Mouse (Mus musculus): ENCODE data around the gene Klrk1.
"Not testable (repeated sequence)": the region's sequence is repeated elsewhere in the genome, so short reads cannot be mapped to it uniquely, and the experiment has no call there.

The Klrk1 gene

GRCm38 (mm10) chr6:129623735-129624134 lies at the start of gene Klrk1:
TSS of gene Klrk1 (minus strand) at chr6:129623864.
- DNase-seq: no peak

DNA sequence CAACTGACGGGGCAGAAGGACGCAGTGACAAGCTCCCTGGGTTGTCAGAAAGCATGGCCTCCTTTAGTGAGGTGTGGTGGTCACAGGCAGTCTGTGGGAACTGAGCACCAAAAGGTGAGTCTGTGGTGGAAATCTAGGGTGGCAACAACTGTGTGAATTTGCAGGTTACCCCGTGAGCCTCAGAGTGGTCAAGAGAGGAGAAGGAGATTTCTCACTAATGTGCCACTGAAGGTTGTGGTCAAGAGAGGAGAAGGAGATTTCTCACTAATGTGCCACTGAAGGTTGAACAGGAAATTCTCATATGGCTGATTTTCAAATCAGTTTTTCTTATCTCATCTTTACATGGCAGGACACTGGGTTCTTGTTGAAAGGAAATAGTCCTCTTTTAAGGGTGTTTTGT lies 37.6 kb upstream of the Klrk1 start:
- DNase-seq: not testable (repeated sequence)

DNA sequence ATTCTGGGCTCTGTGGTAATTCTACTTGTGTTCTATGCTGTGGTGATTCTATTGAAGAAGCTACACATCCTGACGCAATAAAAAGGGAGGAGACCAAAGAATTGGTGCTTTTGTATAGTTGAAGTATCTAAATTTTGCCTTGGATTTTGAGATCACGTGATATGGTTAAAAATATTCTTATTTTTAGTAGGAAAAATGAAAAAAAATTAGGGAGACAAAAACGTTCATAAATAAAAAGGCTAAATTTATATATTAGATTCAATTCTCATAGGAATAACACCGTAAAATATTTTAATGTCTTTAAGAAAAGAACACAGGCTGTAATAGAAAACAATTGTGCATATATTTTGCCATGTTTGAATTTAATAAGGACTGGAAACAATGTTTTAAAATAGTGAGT lies 36.9 kb upstream of the Klrk1 start, which contains the start of gene Klrc2:
Gene Klrc2 (minus strand): TSS at position 101 of the 400 bp plus-strand sequence.
- not testable (repeated sequence) for DNase-seq

- DNase-seq: not testable (repeated sequence)
Measured at GRCm38 (mm10) chr6:129644054-129644453, 20.4 kb upstream of the Klrk1 start.

- not testable (repeated sequence) for DNase-seq
Measured at GRCm38 (mm10) chr6:129643237-129643636, 19.6 kb upstream of the Klrk1 start, which contains the start of gene Klrc3. TSS of gene Klrc3 (minus strand) at chr6:129643337.

DNA sequence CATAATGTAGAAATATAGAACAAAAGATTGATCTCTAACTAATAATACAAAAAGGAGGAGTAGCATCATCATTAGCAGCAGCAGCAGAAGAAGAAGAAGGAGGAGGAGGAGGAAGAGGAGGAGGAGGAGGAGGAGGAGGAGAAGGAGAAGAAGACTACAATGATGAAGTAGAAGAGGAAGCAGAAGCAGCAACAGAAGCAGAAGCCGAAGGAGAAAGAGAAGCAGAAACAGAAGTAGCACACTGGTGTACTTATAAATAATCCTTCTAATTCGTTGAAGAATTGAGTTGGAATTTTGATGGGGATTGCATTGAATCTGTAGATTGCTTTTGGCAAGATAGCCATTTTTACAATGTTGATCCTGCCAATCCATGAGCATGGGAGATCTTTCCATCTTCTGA lies 7.4 kb upstream of the Klrk1 start:
- not testable (repeated sequence) for DNase-seq

DNA sequence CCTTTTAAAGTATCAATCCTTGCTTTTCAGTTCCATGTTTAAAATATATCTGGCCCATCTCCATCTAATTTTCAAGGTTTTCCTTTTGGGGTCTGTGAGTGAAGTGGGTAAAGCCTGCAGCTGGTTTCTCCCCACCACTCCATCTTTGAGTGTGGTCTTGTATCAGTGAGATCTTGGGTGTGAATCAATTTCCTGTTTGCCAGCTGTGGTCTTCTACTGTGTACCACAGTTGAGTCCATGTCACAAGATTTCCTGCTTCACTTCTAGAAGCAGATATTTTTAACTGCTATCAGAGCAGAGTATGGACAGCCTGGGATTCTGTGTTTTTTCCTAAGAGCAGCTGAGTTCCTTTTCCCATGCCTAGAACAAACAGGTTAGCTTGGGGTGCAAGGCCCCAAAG lies 15.3 kb downstream of the Klrk1 start:
- no peak for DNase-seq

DNA sequence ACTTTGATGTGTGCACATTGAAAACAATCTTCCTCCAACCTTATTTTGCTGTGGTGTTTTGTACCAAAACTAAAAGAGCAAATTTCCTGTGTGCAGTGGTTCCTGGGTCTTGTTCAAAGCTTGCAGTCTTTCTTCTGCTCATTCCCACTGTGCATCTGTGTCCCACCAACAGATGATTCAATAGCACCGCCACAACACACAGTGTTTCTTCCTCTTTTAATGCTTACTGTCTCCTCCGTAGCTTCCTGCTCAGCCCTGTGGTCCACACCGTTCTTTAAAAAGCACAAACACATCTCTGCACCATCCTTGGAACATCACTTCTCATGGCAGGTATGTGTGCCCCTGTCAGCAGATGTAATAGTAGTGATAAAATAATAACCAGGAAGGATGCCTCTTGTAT lies 32.2 kb downstream of the Klrk1 start, which contains the start of gene Klrd1:
Gene Klrd1 (plus strand): TSS at position 275 of the 400 bp plus-strand sequence.
- DNase-seq: no peak

DNA sequence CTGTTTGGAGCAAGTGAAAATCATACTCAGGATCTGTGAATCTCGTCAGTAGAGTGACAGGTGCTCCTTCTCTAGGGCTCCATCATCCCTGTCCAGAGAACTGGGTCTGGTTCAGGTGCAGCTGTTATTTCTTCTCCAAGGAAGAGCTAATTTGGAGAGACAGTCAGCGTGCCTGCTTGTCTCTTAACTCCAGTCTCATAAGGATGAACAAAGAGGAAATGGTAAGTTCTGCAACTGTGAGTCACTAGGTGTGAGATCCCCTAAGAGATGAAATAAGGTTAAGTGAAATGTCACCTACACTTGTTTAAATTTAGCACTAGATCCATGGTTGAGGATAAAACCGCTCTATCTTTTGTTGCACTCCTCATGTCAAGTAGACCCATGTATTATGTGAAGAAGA lies 40.6 kb downstream of the Klrk1 start:
- no peak for DNase-seq

GRCm38 (mm10) chr6:129581896-129582295 lies 41.8 kb downstream of the Klrk1 start:
- no peak for DNase-seq

DNA sequence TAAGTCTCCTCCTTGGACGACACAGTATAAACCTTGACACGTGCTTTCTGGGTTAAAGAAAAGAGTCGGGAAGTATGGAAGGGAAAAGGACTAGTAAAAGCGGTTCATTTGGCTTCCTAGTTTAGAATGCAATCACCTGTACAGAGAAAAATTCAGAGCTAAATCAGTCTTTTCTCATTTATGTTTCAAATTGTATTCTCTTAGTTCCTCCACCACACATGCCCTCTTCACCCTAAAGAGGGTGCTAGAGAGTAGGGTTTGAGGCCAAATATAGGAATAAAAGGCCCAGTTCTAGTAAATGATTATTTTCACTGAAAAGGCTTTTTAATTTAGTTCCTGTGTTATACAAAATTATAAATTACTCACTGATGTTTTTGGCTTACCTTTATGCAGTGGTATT lies 42.4 kb downstream of the Klrk1 start:
- DNase-seq: no peak

DNA sequence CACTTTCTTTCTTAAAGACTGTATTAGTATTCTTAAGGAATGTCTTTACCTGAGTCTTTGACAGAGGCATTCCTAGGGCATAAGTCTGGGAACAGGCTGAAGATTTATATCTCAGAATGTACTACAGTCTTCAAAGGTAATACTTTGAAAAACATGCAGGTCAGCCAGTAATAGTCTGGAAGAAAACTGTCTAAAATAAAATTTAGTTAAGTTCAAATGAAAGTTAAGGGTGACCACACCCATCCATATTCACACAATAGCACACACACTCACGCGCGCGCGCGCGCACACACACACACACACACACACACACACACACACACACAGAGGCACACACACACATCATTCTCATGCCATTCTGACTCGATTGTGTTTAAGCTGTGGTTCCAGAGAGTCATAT lies 46.1 kb downstream of the Klrk1 start, which contains the start of gene Klre1:
Gene Klre1 (plus strand): TSS at position 301 of the 400 bp plus-strand sequence.
- no peak for DNase-seq

DNA sequence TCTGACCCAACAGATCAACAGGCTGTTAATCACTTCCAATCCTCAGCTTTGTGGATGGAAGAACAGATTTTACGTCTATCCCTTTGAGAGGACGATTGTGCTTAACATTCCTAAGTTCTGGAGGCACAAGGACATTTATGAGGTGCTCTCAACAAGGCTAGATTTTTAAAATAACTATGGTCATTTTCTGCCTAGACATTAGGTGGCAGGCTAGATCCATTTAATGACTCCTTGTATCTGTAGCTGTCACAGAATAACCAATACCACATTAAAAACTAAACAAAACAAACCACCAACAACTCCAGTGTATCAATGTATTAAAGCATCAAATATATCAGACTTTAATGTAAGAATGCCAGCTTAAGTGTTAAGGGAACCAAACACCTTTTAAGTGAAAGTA lies 48.3 kb downstream of the Klrk1 start:
- no peak for DNase-seq

- DNase-seq: no peak
Measured at GRCm38 (mm10) chr6:129565257-129565656, 58.4 kb downstream of the Klrk1 start.

Measured in lung, postnatal 14 days (tissue).